Mouse (Mus musculus): Measurements from ENCODE around the gene Gm18596. TPM values are rescaled to one million over a fixed set of nuclear protein-coding genes. Genes with fewer than 3 reads are reported as not detected.
"Not testable (repeated sequence)": the region's sequence is repeated elsewhere in the genome, so short reads cannot be mapped to it uniquely, and the experiment has no call there.

Gene Gm18596
- not detected for polyA plus RNA-seq (2012; fragmentation: generic; extraction: Trizol)

DNA sequence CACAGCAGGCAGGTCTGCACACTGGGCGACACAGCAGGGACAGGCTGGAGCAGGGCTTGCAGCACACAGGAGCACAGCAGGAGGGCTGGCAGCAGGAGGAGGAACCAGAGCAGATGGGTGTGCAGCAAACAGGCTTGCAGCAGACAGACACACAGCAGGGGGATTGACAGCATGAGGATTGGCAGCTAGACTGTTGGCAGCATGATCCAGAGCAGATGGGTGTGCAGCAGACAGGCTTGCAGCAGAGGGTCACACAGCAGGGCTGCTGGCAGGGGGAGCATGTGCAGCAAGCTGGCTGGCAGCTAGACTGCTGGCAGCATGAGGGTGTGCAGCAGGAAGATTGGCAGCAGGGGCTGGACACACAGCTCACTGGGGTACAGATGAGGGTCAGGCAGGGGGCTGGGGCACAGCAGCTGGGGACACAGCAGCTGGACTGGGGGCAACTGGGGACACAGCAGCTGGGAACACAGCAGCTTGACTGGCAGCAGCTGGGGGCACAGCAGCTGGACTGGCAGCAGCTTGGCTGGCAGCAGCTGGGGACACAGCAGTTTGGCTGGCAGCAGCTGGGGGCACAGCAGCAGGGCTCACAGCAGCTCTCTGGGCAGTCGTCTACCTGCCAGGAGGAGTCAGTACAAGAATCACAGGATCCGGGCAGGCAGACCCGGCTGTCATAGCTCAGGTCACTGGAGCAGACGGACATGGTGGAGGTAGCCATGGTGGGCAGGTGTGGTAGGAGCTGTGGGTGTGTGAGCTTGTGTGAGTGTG lies at the start of gene Gm18596:
Gene Gm18596 (minus strand): TSS at position 715 of the 765 bp plus-strand sequence.
- not testable (repeated sequence) for H3K4me3 ChIP-seq; H3K79me2 ChIP-seq (ENCODE audit: control insufficient read depth, insufficient read depth); H3ac ChIP-seq (ENCODE audit: control insufficient read depth, insufficient read length); H3K4me2 ChIP-seq (ENCODE audit: low read depth); H3K36me3 ChIP-seq (ENCODE audit: control insufficient read depth, insufficient read depth)
- TF ChIP-seq MYOG (IDR thresholded peaks at IDR 0.05; ENCODE audit: control insufficient read depth in 1 of 3, insufficient read depth in 1 of 3, insufficient read length in 2 of 3, low read depth in 2 of 3) (peak in 1 of 3 experiments; percentile 55), MYOD1 (IDR thresholded peaks at IDR 0.05; ENCODE audit: control insufficient read depth in 1 of 3, insufficient read length in 2 of 3, low read depth in 2 of 3) (peak in 2 of 3 experiments; percentile 16 to 71), TCF3 (IDR thresholded peaks at IDR 0.05; ENCODE audit: insufficient read length, low read depth) (peak; percentile 57)
- peaks cover 12% of the 10 kb centered on the region for H3K27me3 ChIP-seq (ENCODE audit: control insufficient read depth, insufficient read depth, insufficient read length)

DNA sequence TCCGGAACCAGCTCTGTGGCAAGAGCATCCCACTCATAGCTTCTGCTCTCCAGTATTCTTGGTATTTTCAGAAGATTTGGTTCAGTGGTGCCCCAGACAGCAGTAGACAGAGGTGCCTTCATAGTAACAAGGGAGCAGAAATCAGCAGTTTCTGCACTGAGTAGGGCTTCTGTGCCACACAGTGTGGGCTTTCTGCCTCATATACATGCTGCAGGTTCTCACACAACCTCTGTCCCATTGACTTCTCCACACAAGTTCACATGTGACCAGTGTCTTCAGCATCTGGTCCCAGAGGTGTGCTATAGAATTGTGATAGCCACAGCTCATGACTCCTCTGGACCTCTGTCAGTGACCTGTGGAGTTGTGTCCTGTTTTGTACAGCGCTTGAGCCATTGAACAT lies 46.2 kb upstream of the Gm18596 start:
- no peak overlapping the region for H3ac ChIP-seq (ENCODE audit: control insufficient read depth, insufficient read length)
- no peak overlapping the region for H3K4me2 ChIP-seq (ENCODE audit: low read depth)
- TF ChIP-seq POLR2A (IDR thresholded peaks at IDR 0.05; ENCODE audit: insufficient read length, low read depth) = no peak
- TF ChIP-seq CEBPB (IDR thresholded peaks at IDR 0.05; ENCODE audit: insufficient read depth, poor library complexity, severe bottlenecking) = no peak
- no peak for TF ChIP-seq POLR2AphosphoS2 (IDR thresholded peaks at IDR 0.05; ENCODE audit: insufficient read length, low read depth)
- no peak for TF ChIP-seq REST (IDR thresholded peaks at IDR 0.05; ENCODE audit: insufficient read depth, insufficient read length)
- TF ChIP-seq MYOG (IDR thresholded peaks at IDR 0.05; ENCODE audit: control insufficient read depth in 1 of 3, insufficient read depth in 1 of 3, insufficient read length in 2 of 3, low read depth in 2 of 3) = no peak
- TF ChIP-seq USF1 (IDR thresholded peaks at IDR 0.05; ENCODE audit: low read depth) = no peak
- no peak for TF ChIP-seq MAX (IDR thresholded peaks at IDR 0.05; ENCODE audit: low read depth)
- no peak for TF ChIP-seq E2F4 (IDR thresholded peaks at IDR 0.05; ENCODE audit: insufficient read depth)
- no peak for TF ChIP-seq SRF (IDR thresholded peaks at IDR 0.05; ENCODE audit: control insufficient read depth, insufficient read length, low read depth)
- no peak for TF ChIP-seq TCF3 (IDR thresholded peaks at IDR 0.05; ENCODE audit: insufficient read length, low read depth)
- no peak for TF ChIP-seq TCF12 (IDR thresholded peaks at IDR 0.05; ENCODE audit: insufficient read depth, poor library complexity, severe bottlenecking)
- no peak for TF ChIP-seq MYOD1 (IDR thresholded peaks at IDR 0.05; ENCODE audit: control insufficient read depth in 1 of 3, insufficient read length in 2 of 3, low read depth in 2 of 3)
- no peaks in the 10 kb centered on the region for H3K79me2 ChIP-seq (ENCODE audit: control insufficient read depth, insufficient read depth)
- peaks cover 6% of the 10 kb centered on the region for H3K27me3 ChIP-seq (ENCODE audit: control insufficient read depth, insufficient read depth, insufficient read length)
- H3K4me3 ChIP-seq = no peak overlapping the region
- H3K36me3 ChIP-seq (ENCODE audit: control insufficient read depth, insufficient read depth) = no peaks in the 10 kb centered on the region

DNA sequence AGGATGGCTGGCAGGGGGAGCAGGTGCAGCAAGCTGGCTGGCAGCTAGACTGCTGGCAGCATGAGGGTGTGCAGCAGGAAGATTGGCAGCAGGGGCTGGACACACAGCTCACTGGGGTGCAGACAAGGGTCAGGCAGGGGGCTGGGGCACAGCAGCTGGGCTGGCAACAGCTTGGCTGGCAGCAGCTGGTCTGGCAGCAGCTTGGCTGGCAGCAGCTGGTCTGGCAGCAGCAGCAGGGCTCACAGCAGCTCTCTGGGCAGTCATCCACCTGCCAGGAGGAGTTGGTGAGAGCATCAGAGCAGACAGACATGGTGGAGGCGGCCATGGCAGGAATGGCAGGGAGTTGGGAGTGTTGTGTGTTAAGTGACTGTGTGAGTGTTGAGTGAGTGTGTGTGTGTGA lies 45.4 kb upstream of the Gm18596 start, which contains the start of gene Gm7137:
Gene Gm7137 (minus strand): TSS at position 325 of the 400 bp plus-strand sequence.
- not testable (repeated sequence) for H3K4me3 ChIP-seq; H3K79me2 ChIP-seq (ENCODE audit: control insufficient read depth, insufficient read depth); H3ac ChIP-seq (ENCODE audit: control insufficient read depth, insufficient read length); H3K4me2 ChIP-seq (ENCODE audit: low read depth); H3K36me3 ChIP-seq (ENCODE audit: control insufficient read depth, insufficient read depth); H3K27me3 ChIP-seq (ENCODE audit: control insufficient read depth, insufficient read depth, insufficient read length)
- TF ChIP-seq MYOD1 (IDR thresholded peaks at IDR 0.05; ENCODE audit: control insufficient read depth in 1 of 3, insufficient read length in 2 of 3, low read depth in 2 of 3) = peak in 2 of 3 experiments; percentile 16 to 56
- peak in 1 of 3 experiments; percentile 45 for TF ChIP-seq MYOG (IDR thresholded peaks at IDR 0.05; ENCODE audit: control insufficient read depth in 1 of 3, insufficient read depth in 1 of 3, insufficient read length in 2 of 3, low read depth in 2 of 3)
- TF ChIP-seq TCF3 (IDR thresholded peaks at IDR 0.05; ENCODE audit: insufficient read length, low read depth) = peak; percentile 49

DNA sequence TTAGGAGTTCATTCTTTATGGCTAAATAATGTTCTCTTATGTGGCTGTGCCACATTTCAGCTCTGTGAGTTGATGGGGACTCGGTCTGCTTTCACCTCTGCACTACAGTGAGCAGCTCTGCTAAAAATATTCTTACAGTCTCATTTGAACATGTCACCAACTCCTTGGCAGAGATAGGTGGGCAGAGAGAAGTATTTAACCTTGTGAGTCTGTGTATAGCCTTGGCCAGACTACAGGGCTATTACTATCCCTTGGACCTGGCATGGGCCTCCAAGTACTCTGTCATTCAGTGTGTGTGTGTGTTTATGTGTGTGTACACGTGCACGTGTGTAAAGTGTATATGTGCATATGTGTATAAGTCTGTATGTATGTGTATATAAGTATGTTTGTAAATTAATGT lies 41.0 kb upstream of the Gm18596 start:
- H3K27me3 ChIP-seq (ENCODE audit: control insufficient read depth, insufficient read depth, insufficient read length); H3K4me2 ChIP-seq (ENCODE audit: low read depth); H3ac ChIP-seq (ENCODE audit: control insufficient read depth, insufficient read length); H3K79me2 ChIP-seq (ENCODE audit: control insufficient read depth, insufficient read depth); H3K36me3 ChIP-seq (ENCODE audit: control insufficient read depth, insufficient read depth); H3K4me3 ChIP-seq: not testable (repeated sequence)

DNA sequence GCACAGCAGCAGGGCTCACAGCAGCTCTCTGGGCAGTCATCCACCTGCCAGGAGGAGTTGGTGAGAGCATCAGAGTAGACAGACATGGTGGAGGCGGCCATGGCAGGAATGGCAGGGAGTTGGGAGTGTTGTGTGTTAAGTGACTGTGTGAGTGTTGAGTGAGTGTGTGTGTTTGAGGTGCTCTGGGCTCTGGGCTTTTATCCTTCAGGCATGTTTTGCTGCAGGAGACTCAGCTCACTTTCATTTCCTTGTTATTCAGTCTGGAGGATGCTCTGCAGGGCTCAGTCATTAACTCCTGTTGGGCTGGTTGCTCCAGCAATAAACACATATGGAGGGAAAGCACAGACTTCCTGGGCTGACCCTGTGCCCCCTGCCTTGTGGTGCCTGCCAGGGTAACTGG lies 40.0 kb upstream of the Gm18596 start, which contains the start of gene Gm3250:
Gene Gm3250 (minus strand): TSS at position 101 of the 400 bp plus-strand sequence.
- not testable (repeated sequence) for H3K27me3 ChIP-seq (ENCODE audit: control insufficient read depth, insufficient read depth, insufficient read length); H3K4me2 ChIP-seq (ENCODE audit: low read depth); H3K79me2 ChIP-seq (ENCODE audit: control insufficient read depth, insufficient read depth); H3K4me3 ChIP-seq; H3ac ChIP-seq (ENCODE audit: control insufficient read depth, insufficient read length); H3K36me3 ChIP-seq (ENCODE audit: control insufficient read depth, insufficient read depth)

DNA sequence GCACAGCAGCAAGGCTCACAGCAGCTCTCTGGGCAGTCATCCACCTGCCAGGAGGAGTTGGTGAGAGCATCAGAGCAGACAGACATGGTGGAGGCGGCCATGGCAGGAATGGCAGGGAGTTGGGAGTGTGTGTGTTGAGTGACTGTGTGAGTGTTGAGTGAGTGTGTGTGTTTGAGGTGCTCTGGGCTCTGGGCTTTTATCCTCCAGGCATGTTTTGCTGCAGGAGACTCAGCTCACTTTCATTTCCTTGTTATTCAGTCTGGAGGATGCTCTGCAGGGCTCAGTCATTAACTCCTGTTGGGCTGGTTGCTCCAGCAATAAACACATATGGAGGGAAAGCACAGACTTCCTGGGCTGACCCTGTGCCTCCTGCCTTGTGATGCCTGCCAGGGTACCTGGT lies 34.4 kb upstream of the Gm18596 start, which contains the start of gene Gm7138:
Gene Gm7138 (minus strand): TSS at position 101 of the 400 bp plus-strand sequence.
- not testable (repeated sequence) for H3ac ChIP-seq (ENCODE audit: control insufficient read depth, insufficient read length); H3K4me2 ChIP-seq (ENCODE audit: low read depth); H3K4me3 ChIP-seq; H3K27me3 ChIP-seq (ENCODE audit: control insufficient read depth, insufficient read depth, insufficient read length); H3K36me3 ChIP-seq (ENCODE audit: control insufficient read depth, insufficient read depth); H3K79me2 ChIP-seq (ENCODE audit: control insufficient read depth, insufficient read depth)

DNA sequence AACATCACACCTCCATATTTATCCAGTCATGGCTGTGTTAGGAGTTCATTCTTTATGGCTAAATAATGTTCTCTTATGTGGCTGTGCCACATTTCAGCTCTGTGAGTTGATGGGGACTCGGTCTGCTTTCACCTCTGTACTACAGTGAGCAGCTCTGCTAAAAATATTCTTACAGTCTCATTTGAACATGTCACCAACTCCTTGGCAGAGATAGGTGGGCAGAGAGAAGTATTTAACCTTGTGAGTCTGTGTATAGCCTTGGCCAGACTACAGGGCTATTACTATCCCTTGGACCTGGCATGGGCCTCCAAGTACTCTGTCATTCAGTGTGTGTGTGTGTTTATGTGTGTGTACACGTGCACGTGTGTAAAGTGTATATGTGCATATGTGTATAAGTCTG lies 29.7 kb upstream of the Gm18596 start:
- H3K4me3 ChIP-seq; H3K4me2 ChIP-seq (ENCODE audit: low read depth); H3ac ChIP-seq (ENCODE audit: control insufficient read depth, insufficient read length); H3K27me3 ChIP-seq (ENCODE audit: control insufficient read depth, insufficient read depth, insufficient read length); H3K36me3 ChIP-seq (ENCODE audit: control insufficient read depth, insufficient read depth); H3K79me2 ChIP-seq (ENCODE audit: control insufficient read depth, insufficient read depth): not testable (repeated sequence)

DNA sequence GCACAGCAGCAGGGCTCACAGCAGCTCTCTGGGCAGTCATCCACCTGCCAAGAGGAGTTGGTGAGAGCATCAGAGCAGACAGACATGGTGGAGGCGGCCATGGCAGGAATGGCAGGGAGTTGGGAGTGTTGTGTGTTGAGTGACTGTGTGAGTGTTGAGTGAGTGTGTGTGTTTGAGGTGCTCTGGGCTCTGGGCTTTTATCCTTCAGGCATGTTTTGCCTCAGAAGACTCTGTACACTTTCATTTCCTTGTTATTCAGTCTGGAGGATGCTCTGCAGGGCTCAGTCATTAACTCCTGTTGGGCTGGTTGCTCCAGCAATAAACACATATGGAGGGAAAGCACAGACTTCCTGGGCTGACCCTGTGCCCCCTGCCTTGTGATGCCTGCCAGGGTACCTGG lies 28.8 kb upstream of the Gm18596 start, which contains the start of gene Gm3238:
Gene Gm3238 (minus strand): TSS at position 101 of the 400 bp plus-strand sequence.
- H3K36me3 ChIP-seq (ENCODE audit: control insufficient read depth, insufficient read depth); H3K4me3 ChIP-seq; H3ac ChIP-seq (ENCODE audit: control insufficient read depth, insufficient read length); H3K79me2 ChIP-seq (ENCODE audit: control insufficient read depth, insufficient read depth); H3K27me3 ChIP-seq (ENCODE audit: control insufficient read depth, insufficient read depth, insufficient read length); H3K4me2 ChIP-seq (ENCODE audit: low read depth): not testable (repeated sequence)
